Mouse (Mus musculus): ENCODE results near the gene Kcnk3.

GRCm38 (mm10) chr5:30554981-30555380 lies 33.0 kb upstream of the Kcnk3 start:
- TF ChIP-seq CTCF (IDR thresholded peaks at IDR 0.05), result no peak
- TF ChIP-seq EP300 (IDR thresholded peaks at IDR 0.05), result no peak

Data from lung, postnatal 0 days (tissue).